Mouse (Mus musculus) myocyte (in vitro differentiated cells): ENCODE data around the gene Plcb2. TPM values are rescaled to one million over a fixed set of nuclear protein-coding genes. Genes with fewer than 3 reads are reported as not detected.

Experiments used
- H3K27me3 ChIP-seq: one replicate; pipeline ENCODE4 v1.6.1; 2011; ENCODE audit not compliant: control insufficient read depth, insufficient read depth, insufficient read length
- H3K36me3 ChIP-seq: one replicate; pipeline ENCODE4 v1.6.1; 2011; ENCODE audit not compliant: control insufficient read depth, insufficient read depth
- H3K4me2 ChIP-seq: one replicate; pipeline ENCODE4 v1.6.1; 2011; ENCODE audit warnings: low read depth, control low read depth
- H3K4me3 ChIP-seq: one replicate; pipeline ENCODE4 v1.5.1; 2011; ENCODE audit warnings: mild to moderate bottlenecking, control low read depth, moderate library complexity
- H3K79me2 ChIP-seq: one replicate; pipeline ENCODE4 v1.6.1; 2011; ENCODE audit not compliant: control insufficient read depth, insufficient read depth
- H3ac ChIP-seq: one replicate; pipeline ENCODE4 v1.6.1; 2011; ENCODE audit not compliant: control insufficient read depth, insufficient read length
- CEBPB ChIP-seq: IDR thresholded peaks from 2 replicates; pipeline ENCODE4 v1.6.1; 2011; ENCODE audit warnings: mild to moderate bottlenecking, moderate library complexity; ENCODE audit not compliant: poor library complexity, insufficient read depth, severe bottlenecking
- E2F4 ChIP-seq: IDR thresholded peaks from one replicate; pipeline ENCODE4 v1.6.1; 2011; ENCODE audit warnings: mild to moderate bottlenecking, control low read depth, moderate library complexity; ENCODE audit not compliant: insufficient read depth
- MAX ChIP-seq: IDR thresholded peaks from one replicate; pipeline ENCODE4 v1.6.1; 2011; ENCODE audit warnings: low read depth, mild to moderate bottlenecking, control low read depth
- MYOD1 ChIP-seq, 3 experiments: IDR thresholded peaks; one replicate each; pipeline ENCODE4 v1.6.1; 2011; ENCODE audit warnings: control low read depth in 2 of 3, low read depth in 2 of 3, mild to moderate bottlenecking in 2 of 3, moderate library complexity in 1 of 3; ENCODE audit not compliant: insufficient read length in 2 of 3, control insufficient read depth in 1 of 3
- MYOG ChIP-seq, 3 experiments: IDR thresholded peaks; one replicate each; pipeline ENCODE4 v1.6.1; 2011; ENCODE audit warnings: control low read depth in 2 of 3, low read depth in 2 of 3, mild to moderate bottlenecking in 2 of 3; ENCODE audit not compliant: insufficient read length in 2 of 3, control insufficient read depth in 1 of 3, insufficient read depth in 1 of 3
- POLR2A ChIP-seq: IDR thresholded peaks from one replicate; pipeline ENCODE4 v1.6.1; 2011; ENCODE audit warnings: low read depth, mild to moderate bottlenecking, control low read depth, moderate library complexity; ENCODE audit not compliant: insufficient read length
- POLR2AphosphoS2 ChIP-seq: IDR thresholded peaks from one replicate; pipeline ENCODE4 v1.6.1; 2011; ENCODE audit warnings: low read depth, control low read depth; ENCODE audit not compliant: insufficient read length
- REST ChIP-seq: IDR thresholded peaks from one replicate; pipeline ENCODE4 v1.6.1; 2011; ENCODE audit warnings: mild to moderate bottlenecking, control low read depth, moderate library complexity; ENCODE audit not compliant: insufficient read depth, insufficient read length
- SRF ChIP-seq: IDR thresholded peaks from one replicate; pipeline ENCODE4 v1.6.1; 2011; ENCODE audit warnings: low read depth; ENCODE audit not compliant: control insufficient read depth, insufficient read length
- TCF12 ChIP-seq: IDR thresholded peaks from one replicate; pipeline ENCODE4 v1.6.1; 2011; ENCODE audit warnings: mild to moderate bottlenecking, control low read depth; ENCODE audit not compliant: poor library complexity, insufficient read depth, severe bottlenecking
- TCF3 ChIP-seq: IDR thresholded peaks from one replicate; pipeline ENCODE4 v1.6.1; 2011; ENCODE audit warnings: low read depth, control low read depth; ENCODE audit not compliant: insufficient read length
- USF1 ChIP-seq: IDR thresholded peaks from one replicate; pipeline ENCODE4 v1.6.1; 2011; ENCODE audit warnings: low read depth, mild to moderate bottlenecking, control low read depth, moderate library complexity
- polyA plus RNA-seq: library from polyadenylated mRNA; unstranded; fragments of >200 nt; fragmentation: generic; extraction: Trizol; gene quantifications from one replicate; pipeline ENCODE4 v1.2.1, GENCODE M21; 2012; ENCODE audit warnings: missing spikeins

Gene Plcb2
- polyA plus RNA-seq, 1 experiment = not detected

- Histone ChIP-seq H3K4me2 (no peak overlapping the region), H3K27me3 (peaks cover 29% of the 10 kb centered on the region), H3K4me3 (no peak overlapping the region), H3K36me3 (no peaks in the 10 kb centered on the region), H3ac (no peak overlapping the region), H3K79me2 (no peaks in the 10 kb centered on the region)
- TF ChIP-seq USF1 = no peak
- TF ChIP-seq POLR2AphosphoS2 = no peak
- no peak for TF ChIP-seq TCF3
- no peak for TF ChIP-seq E2F4
- no peak for TF ChIP-seq MYOG (IDR thresholded peaks at IDR 0.05; ENCODE audit: control insufficient read depth in 1 of 3, insufficient read depth in 1 of 3, insufficient read length in 2 of 3, low read depth in 2 of 3)
- TF ChIP-seq MYOD1 (IDR thresholded peaks at IDR 0.05; ENCODE audit: control insufficient read depth in 1 of 3, insufficient read length in 2 of 3, low read depth in 2 of 3) = no peak
- TF ChIP-seq MAX = no peak
- no peak for TF ChIP-seq POLR2A
- no peak for TF ChIP-seq SRF
- no peak for TF ChIP-seq CEBPB
- TF ChIP-seq TCF12 = no peak
- TF ChIP-seq REST = no peak
Measured at GRCm38 (mm10) chr2:118677817-118678216, 50.4 kb downstream of the Plcb2 start.

- Histone ChIP-seq H3K4me2 (no peak overlapping the region), H3ac (no peak overlapping the region), H3K4me3 (no peak overlapping the region), H3K27me3 (peaks cover 29% of the 10 kb centered on the region), H3K79me2 (no peaks in the 10 kb centered on the region), H3K36me3 (no peaks in the 10 kb centered on the region)
- TF ChIP-seq TCF12 (no peak), MAX (no peak), POLR2AphosphoS2 (no peak), MYOG (IDR thresholded peaks at IDR 0.05; ENCODE audit: control insufficient read depth in 1 of 3, insufficient read depth in 1 of 3, insufficient read length in 2 of 3, low read depth in 2 of 3) (no peak), USF1 (no peak), REST (no peak), TCF3 (no peak), E2F4 (no peak), POLR2A (no peak), CEBPB (no peak), SRF (no peak)
Measured at GRCm38 (mm10) chr2:118676839-118677741, 51.1 kb downstream of the Plcb2 start.

- no peak overlapping the region for H3ac ChIP-seq
Measured at GRCm38 (mm10) chr2:118674500-118674899, 53.7 kb downstream of the Plcb2 start.

GRCm38 (mm10) chr2:118673686-118674465, 54.4 kb downstream of the Plcb2 start:
- Histone ChIP-seq H3K79me2 (no peaks in the 10 kb centered on the region), H3K27me3 (peaks cover 29% of the 10 kb centered on the region), H3ac (no peak overlapping the region), H3K36me3 (no peaks in the 10 kb centered on the region), H3K4me3 (no peak overlapping the region), H3K4me2 (no peak overlapping the region)
- no peak for TF ChIP-seq POLR2A
- TF ChIP-seq POLR2AphosphoS2 = no peak
- TF ChIP-seq E2F4 = no peak
- TF ChIP-seq TCF3 = no peak
- TF ChIP-seq SRF = no peak
- TF ChIP-seq REST = no peak
- no peak for TF ChIP-seq TCF12
- no peak for TF ChIP-seq CEBPB
- no peak for TF ChIP-seq MYOD1 (IDR thresholded peaks at IDR 0.05; ENCODE audit: control insufficient read depth in 1 of 3, insufficient read length in 2 of 3, low read depth in 2 of 3)
- TF ChIP-seq USF1 = no peak
- TF ChIP-seq MYOG (IDR thresholded peaks at IDR 0.05; ENCODE audit: control insufficient read depth in 1 of 3, insufficient read depth in 1 of 3, insufficient read length in 2 of 3, low read depth in 2 of 3) = no peak

More at GRCm38 (mm10) chr2:118674500-118674899, 53.7 kb downstream of the Plcb2 start:
- no peak overlapping the region for H3K4me2 ChIP-seq
- TF ChIP-seq CEBPB (no peak), REST (no peak), MAX (no peak)
- no peaks in the 10 kb centered on the region for H3K79me2 ChIP-seq
- H3K27me3 ChIP-seq = peaks cover 29% of the 10 kb centered on the region
- H3K4me3 ChIP-seq = no peak overlapping the region
- no peaks in the 10 kb centered on the region for H3K36me3 ChIP-seq
